24 mouse cellular contexts compared by ENCODE assay signal in the genomic region with DNA sequence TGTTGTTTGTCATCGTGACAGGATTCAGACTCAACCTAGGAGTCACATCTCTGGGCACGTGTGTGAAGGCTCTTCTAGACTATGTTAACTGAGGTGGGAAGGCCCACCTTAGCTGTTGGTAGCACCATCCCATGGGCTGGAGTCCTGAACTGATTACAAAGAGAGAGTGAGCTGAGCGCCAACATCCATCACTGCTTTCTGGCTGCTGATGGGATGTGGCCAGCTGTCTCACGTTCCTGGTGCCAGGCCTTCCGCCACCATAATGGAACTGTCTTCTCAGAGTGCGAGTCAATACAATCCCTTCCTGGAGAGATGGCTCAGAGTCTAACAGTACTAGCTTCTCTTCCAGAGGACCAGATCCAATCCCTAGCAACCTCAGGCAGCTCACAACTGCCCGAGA.
"Had no signal": no experiment of that assay in that cellular context is flagged by ENCODE, and none has a peak within 500 bp of the region (broad histone marks: within the 10 kb centered on the region; RNA-seq: fewer than 3 reads in every experiment).

No protein-coding gene starts in this region.

- H3K27ac ChIP-seq: heart, embryonic 10.5 days; hindbrain, embryonic 13.5 days; hindbrain, embryonic 15.5 days; hindbrain, postnatal 0 days; kidney, embryonic 15.5 days; kidney, postnatal 0 days; left cerebral cortex, adult 2 months; limb, embryonic 13.5 days; limb, embryonic 15.5 days; liver, embryonic 12.5 days had no signal

- H3K9ac ChIP-seq: heart, embryonic 12.5 days; hindbrain, embryonic 13.5 days; hindbrain, embryonic 15.5 days; kidney, embryonic 15.5 days; limb, embryonic 13.5 days; limb, embryonic 15.5 days; liver, embryonic 12.5 days had no signal

- H3K36me3 ChIP-seq: heart, embryonic 10.5 days; heart, embryonic 12.5 days; hindbrain, embryonic 13.5 days; hindbrain, embryonic 15.5 days; kidney, embryonic 15.5 days; limb, embryonic 13.5 days; limb, embryonic 15.5 days; liver, embryonic 12.5 days had no signal

- H3K9me3 ChIP-seq: heart, embryonic 10.5 days; heart, embryonic 12.5 days; hindbrain, embryonic 13.5 days; hindbrain, embryonic 15.5 days; kidney, embryonic 15.5 days; limb, embryonic 13.5 days; limb, embryonic 15.5 days; liver, embryonic 12.5 days had no signal

- H3K4me1 ChIP-seq: liver, embryonic 12.5 days had no signal

- H3K4me2 ChIP-seq: heart, embryonic 12.5 days; hindbrain, embryonic 13.5 days; hindbrain, embryonic 15.5 days; kidney, embryonic 15.5 days; limb, embryonic 13.5 days; limb, embryonic 15.5 days; liver, embryonic 12.5 days had no signal

- H3K27me3 ChIP-seq: heart, embryonic 12.5 days; hindbrain, embryonic 13.5 days; hindbrain, embryonic 15.5 days; limb, embryonic 13.5 days; limb, embryonic 15.5 days; liver, embryonic 12.5 days had no signal

- H3K4me3 ChIP-seq: heart, embryonic 10.5 days; heart, embryonic 12.5 days; hindbrain, embryonic 13.5 days; hindbrain, embryonic 15.5 days; kidney, embryonic 15.5 days; left cerebral cortex, adult 2 months; limb, embryonic 13.5 days; limb, embryonic 15.5 days; liver, embryonic 12.5 days had no signal

- DNase-seq: gastrocnemius, postnatal 14 days; gastrocnemius, postnatal 36 days; heart, adult 18-20 months; heart, postnatal 10 days; heart, postnatal 36 days; kidney, adult 11 months; kidney, adult 2 months; kidney, adult 9 months; kidney, postnatal 14 days; kidney, postnatal 36 days; layer of hippocampus, adult 9-11 months; layer of hippocampus, postnatal 36 days had no signal

- ATAC-seq: hindbrain, postnatal 0 days; intestine, embryonic 16.5 days; liver, embryonic 12.5 days had no signal
